Mouse (Mus musculus): ENCODE results near the gene Syt2.

The Syt2 gene

DNA sequence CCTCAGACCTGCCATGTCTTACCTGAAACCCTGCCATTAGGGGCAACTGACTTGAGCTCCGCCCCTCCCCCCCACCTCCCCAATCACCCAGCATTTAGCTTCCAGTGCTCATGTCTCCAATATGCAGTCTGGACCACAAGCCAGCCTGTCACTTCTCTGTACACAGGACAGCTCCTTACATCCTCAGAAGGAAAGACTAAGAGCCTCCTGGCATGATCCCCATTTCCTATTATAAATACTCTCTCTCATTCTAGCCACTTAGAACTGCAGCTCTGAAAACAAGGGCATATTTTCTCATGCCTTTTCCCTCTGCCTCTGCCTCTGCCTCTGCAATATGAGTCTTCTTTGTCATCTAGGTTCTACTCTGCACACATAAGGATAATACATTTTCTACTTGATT lies 149.6 kb downstream of the Syt2 start:
- POLR2A ChIA-PET = no interaction called here
- CTCF ChIA-PET = no interaction called here

DNA sequence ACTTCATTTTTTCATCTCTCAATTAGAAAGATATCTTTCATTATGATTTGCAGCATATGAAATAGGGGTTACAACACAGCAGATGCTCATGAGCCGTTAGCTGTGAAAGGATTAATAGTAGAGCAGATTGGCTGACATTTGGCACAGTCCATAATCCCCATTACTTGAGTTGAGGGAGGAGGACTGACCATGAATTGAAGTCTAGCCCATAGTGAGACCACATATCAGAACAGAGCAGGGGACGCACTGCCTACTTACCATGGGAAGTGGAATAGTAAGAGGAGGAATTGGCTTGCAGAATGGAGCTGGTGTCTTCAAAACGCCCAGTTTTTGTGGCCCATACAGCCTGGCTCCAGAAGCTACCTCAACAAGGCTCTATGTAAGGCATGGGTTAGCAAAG lies 150.1 kb downstream of the Syt2 start:
- POLR2A ChIA-PET = no interaction called here

DNA sequence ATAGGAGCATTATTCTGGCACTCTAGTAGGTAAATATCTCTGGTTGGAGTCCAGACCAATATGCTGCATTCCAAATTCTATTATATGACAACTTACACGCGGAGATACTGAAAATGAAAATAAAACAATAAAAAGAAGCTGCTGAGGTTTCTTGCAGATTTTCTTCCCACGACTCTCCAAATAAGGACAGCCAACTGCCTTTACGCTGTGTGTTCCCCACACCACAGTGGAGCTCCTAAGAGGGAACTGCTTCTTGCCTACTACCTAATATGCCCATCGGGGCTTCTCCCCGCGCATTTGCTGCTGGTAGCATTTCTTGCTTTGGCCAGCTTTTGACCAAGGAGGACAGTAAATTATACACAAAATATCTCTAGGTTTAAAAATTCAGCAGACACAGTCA lies 155.3 kb downstream of the Syt2 start:
- ChIA-PET CTCF (interaction anchor here in 1 of 4 experiments (0.6 kb wide), 1 partner anchor 56 kb away, joined by 3 read pairs; no protein-coding TSS in a partner anchor), POLR2A (interaction anchor here in 2 of 4 experiments (0.6 to 1.3 kb wide), 4 partner anchors 10 to 29 kb away, joined by 3 to 4 read pairs (median 3); no protein-coding TSS in a partner anchor)

More for the DNA sequence above, 150.1 kb downstream of the Syt2 start:
- CTCF ChIA-PET = no interaction called here

DNA sequence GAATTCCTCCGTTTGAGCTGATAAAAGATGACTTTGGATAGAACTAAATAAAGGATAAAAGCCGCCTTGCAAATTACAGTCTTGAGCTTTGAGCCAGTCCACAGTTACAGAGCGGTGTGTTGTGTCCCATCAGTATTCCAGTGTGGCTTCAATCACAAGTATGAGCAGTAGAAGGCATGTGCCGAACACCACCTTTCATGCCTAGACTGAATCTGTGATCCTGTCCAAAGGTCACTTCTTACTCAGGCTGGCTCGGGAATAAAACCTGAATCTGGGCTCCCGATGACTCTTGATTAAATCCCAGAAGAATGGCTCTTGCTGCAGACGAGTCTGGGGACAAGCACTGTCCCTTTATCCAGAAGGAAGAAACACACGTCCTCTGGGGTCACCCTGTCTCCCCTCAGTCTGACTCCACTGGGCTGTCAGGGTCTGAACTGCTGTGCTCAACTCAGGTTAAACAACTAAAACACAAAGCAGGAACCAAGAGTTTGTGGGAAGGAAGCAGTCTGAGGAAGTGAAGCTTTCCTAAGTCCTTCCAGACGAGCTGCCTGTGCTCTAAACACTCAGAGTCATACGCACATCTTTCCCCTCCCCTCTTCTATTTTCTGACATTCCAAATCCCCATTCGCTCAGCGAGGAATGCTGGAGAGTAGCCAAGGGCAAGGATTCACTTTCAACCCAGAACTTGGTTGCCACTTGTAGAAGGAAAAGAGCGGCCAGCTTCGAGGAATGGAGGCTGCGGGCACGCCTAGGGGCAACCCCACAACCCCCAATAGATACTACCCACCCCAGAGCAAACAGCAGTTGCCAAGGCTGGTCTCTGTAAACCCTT lies 157.0 kb downstream of the Syt2 start:
- CTCF ChIA-PET = interaction anchor here in 1 of 4 experiments (1.2 to 2.0 kb wide), 2 partner anchors 35 to 99 kb away, joined by 3 to 4 read pairs; no protein-coding TSS in a partner anchor
- POLR2A ChIA-PET = interaction anchor here in 3 of 4 experiments (0.6 to 1.3 kb wide), 7 partner anchors 13 to 1872 kb away, joined by 3 to 6 read pairs (median 3); no protein-coding TSS in a partner anchor

DNA sequence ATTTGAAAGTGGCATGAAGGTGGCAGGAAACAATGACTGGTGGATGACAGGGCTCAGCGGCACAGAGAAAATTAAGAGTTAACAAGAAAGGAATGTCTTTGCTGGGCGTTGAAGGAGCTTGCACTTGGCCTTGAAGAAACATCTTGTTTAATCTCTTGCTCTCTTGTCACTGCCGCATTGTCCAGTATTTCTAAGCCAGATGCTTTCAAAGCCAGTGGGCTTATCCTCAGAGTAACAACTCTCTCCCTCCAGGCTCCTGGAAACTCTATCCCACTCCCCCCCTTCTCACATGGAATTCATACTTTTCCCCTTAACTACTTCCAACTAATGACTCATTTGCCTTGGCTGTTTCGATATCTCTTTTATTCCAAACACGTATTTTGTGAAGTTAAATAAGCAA lies 157.9 kb downstream of the Syt2 start:
- ChIA-PET POLR2A (interaction anchor here in 1 of 4 experiments (0.9 kb wide), 1 partner anchor 29 kb away, joined by 6 read pairs; no protein-coding TSS in a partner anchor), CTCF (no interaction called here)

DNA sequence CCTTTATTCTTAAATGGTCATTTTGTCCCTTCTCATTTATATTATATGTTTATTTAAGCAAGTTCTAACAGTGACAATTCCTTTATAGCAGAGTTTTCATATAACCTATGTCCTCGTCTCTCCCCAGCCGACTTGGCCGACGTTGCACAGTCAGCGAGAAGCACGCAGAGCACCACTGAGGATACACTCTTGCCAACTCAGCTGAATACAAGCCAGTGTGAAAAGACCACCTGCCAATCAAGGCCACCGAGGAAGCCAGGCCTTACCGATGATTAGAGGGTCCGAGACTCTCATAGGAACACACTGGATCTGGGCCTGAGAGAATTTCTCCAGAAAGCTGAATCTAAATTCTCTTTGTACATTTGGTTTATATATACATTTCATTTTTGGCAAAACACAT lies 159.0 kb downstream of the Syt2 start:
- ChIA-PET CTCF (interaction anchor here in 1 of 4 experiments (0.5 kb wide), 1 partner anchor 1092 kb away, joined by 3 read pairs; no protein-coding TSS in a partner anchor), POLR2A (no interaction called here)
